Mouse (Mus musculus): ENCODE data around the gene Armcx5. TPM values are rescaled to one million over a fixed set of nuclear protein-coding genes. Genes with fewer than 3 reads are reported as not detected.
A peak's percentile ranks its signal among the peaks of the same experiment; 100 is the strongest.
"Not testable (repeated sequence)": the region's sequence is repeated elsewhere in the genome, so short reads cannot be mapped to it uniquely, and the experiment has no call there.

Gene Armcx5
- polyA plus RNA-seq (2015; fragmentation: Nextera tagmentation; extraction: Ambion mirVana): 6.8 and 7.2 TPM in 2 replicates

DNA sequence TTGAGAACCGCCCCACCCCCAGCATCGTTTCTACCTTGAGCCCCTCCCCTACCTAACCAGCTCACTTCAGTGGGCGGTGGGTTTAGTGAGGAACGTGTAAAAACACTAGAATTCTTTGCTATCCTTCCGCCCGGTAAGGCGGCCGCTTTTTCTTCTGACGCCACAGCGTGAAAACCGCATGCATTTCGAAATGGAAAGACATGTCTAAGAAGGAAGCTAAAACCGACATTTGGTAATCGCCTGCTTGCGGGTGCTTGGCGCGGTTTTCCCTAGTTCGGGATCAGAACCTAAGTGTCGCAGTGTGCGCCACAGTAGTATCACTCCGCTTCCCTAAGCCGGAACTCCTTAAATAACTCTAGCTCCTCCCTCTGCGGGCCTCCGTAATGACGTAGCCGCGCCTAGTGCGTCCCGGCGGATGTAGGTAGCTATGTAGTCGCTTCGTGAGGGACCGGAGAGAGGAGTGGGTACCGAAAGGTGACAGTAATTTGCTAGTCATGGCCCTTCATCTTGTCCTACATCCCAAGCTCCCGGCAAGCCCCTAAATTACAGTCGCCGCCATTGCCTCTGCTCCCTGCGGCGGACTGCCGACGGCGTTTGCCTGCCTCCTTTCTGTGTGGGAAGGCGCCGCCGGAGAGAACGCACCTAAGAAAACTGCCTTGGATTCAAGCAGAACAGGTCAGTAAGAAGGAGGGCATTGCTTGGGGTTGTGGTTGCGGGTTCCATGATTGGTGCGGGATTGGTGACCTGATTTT, at the start of gene Armcx5, which contains the start of gene Gprasp1:
Gene Armcx5, plus strand, starts transcription at position 430 of the 752 bp plus-strand sequence.
Gene Gprasp1, plus strand, starts transcription at position 430 of the 752 bp plus-strand sequence.
- Histone ChIP-seq H3K4me2 (replicated peaks) (peak within 1 kb of the TSS; percentile 46), H3K9ac (peak within 1 kb of the TSS; percentile 64), H3K36me3 (no peaks in the 10 kb centered on the region), H3K27me3 (replicated peaks) (no peaks in the 10 kb centered on the region), H3K9me3 (no peaks in the 10 kb centered on the region), H3K4me3 (replicated peaks) (peak within 1 kb of the TSS; percentile 54), H3K4me1 (replicated peaks) (no peaks in the 10 kb centered on the region), H3K27ac (0 out of 2 replicates have a peak within 1 kb of the TSS, but pooled peaks have one; percentile 66)
- ATAC-seq: peak; percentile 98
- WGBS: 21% methylated on average over 48 of the region's 48 CpGs

DNA sequence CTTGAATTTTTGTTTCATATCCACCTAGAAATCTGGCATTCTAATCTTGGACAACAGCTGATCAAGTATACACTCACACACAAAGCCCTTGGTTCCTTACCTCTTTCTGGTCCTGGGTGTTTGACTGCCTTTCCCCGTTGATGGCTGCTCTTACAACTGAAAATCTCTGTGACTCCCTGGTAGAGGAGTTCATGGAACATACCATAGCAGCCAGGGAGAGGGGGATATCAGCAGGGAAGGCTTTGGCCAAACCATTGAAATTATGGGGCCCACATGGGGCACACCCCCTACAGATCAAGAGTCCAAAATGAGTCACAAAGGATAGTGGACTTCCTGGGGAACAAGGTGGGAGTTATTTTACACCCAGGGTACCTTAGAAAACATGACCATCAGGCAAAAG, 48.9 kb upstream of the Armcx5 start, which contains the start of gene Tcp11x2:
Gene Tcp11x2, minus strand, starts transcription at position 158 of the 400 bp plus-strand sequence.
- H3K27ac ChIP-seq: no peak within 1 kb of the TSS
- no peaks in the 10 kb centered on the region for H3K4me1 ChIP-seq (replicated peaks)
- H3K9me3 ChIP-seq: no peaks in the 10 kb centered on the region
- ATAC-seq: no peak
- no peaks in the 10 kb centered on the region for H3K36me3 ChIP-seq
- no peak within 1 kb of the TSS for H3K4me3 ChIP-seq (replicated peaks)
- no peak within 1 kb of the TSS for H3K9ac ChIP-seq
- no peak within 1 kb of the TSS for H3K4me2 ChIP-seq (replicated peaks)
- no peaks in the 10 kb centered on the region for H3K27me3 ChIP-seq (replicated peaks)
- WGBS: 48% methylated on average over 1 of the region's 1 CpGs

DNA sequence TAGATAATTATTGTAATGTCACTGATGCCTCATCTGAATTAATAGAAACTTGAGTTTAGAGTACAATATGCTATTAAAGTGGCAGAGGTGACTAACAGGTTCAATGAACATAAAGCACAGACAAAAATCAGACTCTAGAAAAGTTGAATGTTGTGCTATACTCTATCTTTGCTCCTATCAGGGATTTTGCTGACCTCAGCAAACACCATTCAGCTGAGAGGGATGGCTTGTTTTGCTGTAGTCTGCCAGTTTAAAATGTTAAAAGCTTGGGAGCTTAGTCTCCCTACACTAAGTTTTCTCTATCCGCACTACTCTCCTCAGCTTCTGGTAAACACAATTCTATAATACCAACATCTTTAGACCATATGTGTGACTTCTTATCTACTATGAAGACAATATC, 39.4 kb upstream of the Armcx5 start:
- Histone ChIP-seq H3K9me3 (no peaks in the 10 kb centered on the region), H3K4me1 (replicated peaks) (no peaks in the 10 kb centered on the region), H3K36me3 (no peaks in the 10 kb centered on the region), H3K4me3 (replicated peaks) (no peak overlapping the region), H3K27me3 (replicated peaks) (no peaks in the 10 kb centered on the region), H3K27ac (no peak overlapping the region), H3K4me2 (replicated peaks) (no peak overlapping the region), H3K9ac (no peak overlapping the region)
- ATAC-seq: no peak
- WGBS: 97% methylated on average over 1 of the region's 1 CpGs

GRCm38 (mm10) chrX:135704349-135704748, 38.2 kb upstream of the Armcx5 start:
- 45% methylated on average over 2 of the region's 2 CpGs for WGBS
- Histone ChIP-seq H3K9ac (no peak overlapping the region), H3K4me1 (replicated peaks) (no peaks in the 10 kb centered on the region), H3K27ac (no peak overlapping the region), H3K36me3 (no peaks in the 10 kb centered on the region), H3K9me3 (no peaks in the 10 kb centered on the region), H3K4me3 (replicated peaks) (no peak overlapping the region), H3K4me2 (replicated peaks) (no peak overlapping the region), H3K27me3 (replicated peaks) (no peaks in the 10 kb centered on the region)
- no peak for ATAC-seq

- no peak for ATAC-seq
- WGBS: 82% methylated on average over 2 of the region's 2 CpGs
- no peaks in the 10 kb centered on the region for H3K36me3 ChIP-seq
Observed at GRCm38 (mm10) chrX:135712845-135713244, 29.7 kb upstream of the Armcx5 start.

DNA sequence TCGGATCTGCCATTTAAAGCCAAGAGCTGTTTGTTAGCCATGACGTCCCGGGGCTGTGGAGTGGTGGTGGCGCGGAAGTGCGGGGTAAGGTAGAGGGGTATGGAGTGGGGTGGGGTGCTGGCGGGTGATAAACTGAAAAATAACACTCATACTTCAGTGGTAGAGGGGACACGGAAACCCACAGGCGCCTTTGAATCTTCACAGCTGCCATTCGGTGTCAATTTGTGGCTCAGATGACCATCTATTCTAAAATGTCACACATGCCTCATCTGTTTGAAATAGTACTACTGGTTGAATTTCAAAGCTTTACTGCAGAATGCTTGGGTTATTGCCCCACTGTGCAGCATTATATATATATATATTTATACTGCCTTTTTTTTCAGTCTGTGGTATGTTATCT, 17.4 kb upstream of the Armcx5 start, which contains the start of gene Tmsb15a:
Gene Tmsb15a, minus strand, starts transcription at position 101 of the 400 bp plus-strand sequence.
- Histone ChIP-seq H3K4me3 (replicated peaks) (no peak within 1 kb of the TSS), H3K27me3 (replicated peaks) (no peaks in the 10 kb centered on the region), H3K4me2 (replicated peaks) (no peak within 1 kb of the TSS), H3K36me3 (no peaks in the 10 kb centered on the region), H3K27ac (no peak within 1 kb of the TSS), H3K9me3 (no peaks in the 10 kb centered on the region), H3K9ac (no peak within 1 kb of the TSS), H3K4me1 (replicated peaks) (no peaks in the 10 kb centered on the region)
- WGBS: 80% methylated on average over 10 of the region's 10 CpGs
- no peak for ATAC-seq

More at GRCm38 (mm10) chrX:135712845-135713244, 29.7 kb upstream of the Armcx5 start:
- Histone ChIP-seq H3K9me3 (no peaks in the 10 kb centered on the region), H3K27me3 (replicated peaks) (no peaks in the 10 kb centered on the region), H3K4me1 (replicated peaks) (no peaks in the 10 kb centered on the region), H3K9ac (no peak overlapping the region), H3K4me3 (replicated peaks) (no peak overlapping the region), H3K27ac (no peak overlapping the region), H3K4me2 (replicated peaks) (no peak overlapping the region)

- no peak overlapping the region for H3K9ac ChIP-seq
- no peaks in the 10 kb centered on the region for H3K9me3 ChIP-seq
- H3K27ac ChIP-seq: no peak overlapping the region
- WGBS: 87% methylated on average over 2 of the region's 2 CpGs
- ATAC-seq: no peak
- H3K4me2 ChIP-seq (replicated peaks): no peak overlapping the region
- H3K27me3 ChIP-seq (replicated peaks): no peaks in the 10 kb centered on the region
- H3K36me3 ChIP-seq: no peaks in the 10 kb centered on the region
- H3K4me3 ChIP-seq (replicated peaks): no peak overlapping the region
- no peaks in the 10 kb centered on the region for H3K4me1 ChIP-seq (replicated peaks)
Observed at GRCm38 (mm10) chrX:135738730-135739520, 3.6 kb upstream of the Armcx5 start.

DNA sequence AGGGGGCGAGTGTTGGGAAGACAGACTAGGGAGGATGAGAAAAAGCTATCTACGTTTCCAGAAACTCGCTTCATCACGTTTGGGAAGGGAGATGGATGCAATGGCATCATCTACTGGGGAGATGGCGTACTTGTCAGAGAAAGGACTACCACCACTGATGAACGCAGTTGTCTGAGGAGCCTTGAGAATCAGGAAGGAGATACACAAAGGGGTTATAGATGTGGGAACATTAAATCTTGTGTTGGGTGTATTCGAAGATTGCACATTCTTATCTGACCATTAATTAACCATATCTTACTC, 473 bp downstream of the Armcx5 start:
- Histone ChIP-seq H3K4me3 (replicated peaks) (peak overlapping the region; percentile 54), H3K4me2 (replicated peaks) (peak overlapping the region; percentile 46), H3K27ac (no peak overlapping the region), H3K27me3 (replicated peaks) (no peaks in the 10 kb centered on the region), H3K9ac (peak overlapping the region; percentile 64), H3K4me1 (replicated peaks) (no peaks in the 10 kb centered on the region), H3K9me3 (no peaks in the 10 kb centered on the region), H3K36me3 (no peaks in the 10 kb centered on the region)
- WGBS: 17% methylated on average over 7 of the region's 7 CpGs
- ATAC-seq: peak; percentile 42

DNA sequence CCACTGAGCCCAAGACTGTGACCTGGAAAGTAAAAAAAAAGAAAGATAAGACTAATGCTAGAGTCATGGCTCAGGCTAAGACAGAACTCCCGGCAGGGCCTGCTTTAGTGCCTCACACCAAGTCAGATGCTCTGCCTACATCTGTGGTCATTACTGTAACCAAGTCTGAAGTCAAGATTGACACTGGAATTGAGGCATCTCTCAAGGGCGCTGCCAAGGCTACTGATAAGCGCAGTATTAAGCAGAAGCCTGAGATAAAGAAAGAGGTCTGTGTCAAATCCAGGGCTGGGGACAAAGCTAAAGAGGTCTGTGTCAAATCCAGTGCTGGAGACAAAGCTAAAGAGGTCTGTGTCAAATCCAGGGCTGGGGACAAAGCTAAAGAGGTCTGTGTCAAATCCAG, 2.8 kb downstream of the Armcx5 start:
- not testable (repeated sequence) for H3K4me1 ChIP-seq (replicated peaks); H3K9ac ChIP-seq; H3K4me3 ChIP-seq (replicated peaks); H3K36me3 ChIP-seq; ATAC-seq; H3K27me3 ChIP-seq (replicated peaks); H3K27ac ChIP-seq; H3K4me2 ChIP-seq (replicated peaks); H3K9me3 ChIP-seq
- WGBS: 91% methylated on average over 3 of the region's 3 CpGs

GRCm38 (mm10) chrX:135752832-135753231, 10.3 kb downstream of the Armcx5 start:
- Histone ChIP-seq H3K36me3 (no peaks in the 10 kb centered on the region), H3K9me3 (no peaks in the 10 kb centered on the region), H3K4me2 (replicated peaks) (no peak overlapping the region), H3K27me3 (replicated peaks) (no peaks in the 10 kb centered on the region), H3K4me1 (replicated peaks) (no peaks in the 10 kb centered on the region), H3K27ac (no peak overlapping the region), H3K4me3 (replicated peaks) (no peak overlapping the region), H3K9ac (no peak overlapping the region)
- WGBS: 4% methylated on average over 2 of the region's 2 CpGs
- peak; percentile 41; the same call in 1 of the 2 replicates for ATAC-seq

DNA sequence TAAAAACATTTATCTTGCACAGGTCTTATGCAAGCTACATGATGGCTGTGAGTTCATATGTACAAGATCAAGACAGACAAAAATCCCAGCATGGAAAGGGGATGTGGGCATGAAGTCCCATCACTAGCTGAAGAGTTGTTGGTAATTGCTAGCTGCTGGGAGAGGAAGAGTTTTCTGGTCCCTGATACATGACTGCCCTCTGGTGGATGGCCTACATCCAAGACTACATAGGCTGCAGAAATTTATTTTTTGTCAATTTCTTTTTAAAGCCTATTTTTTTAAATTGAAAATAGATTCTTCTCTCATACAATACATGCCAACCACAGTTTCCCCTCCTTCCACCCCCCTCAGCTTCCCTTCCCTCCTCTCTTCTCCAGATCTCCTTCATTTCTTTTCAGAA, 19.2 kb downstream of the Armcx5 start:
- no peak for ATAC-seq
- no peak overlapping the region for H3K4me3 ChIP-seq (replicated peaks)
- H3K9me3 ChIP-seq: no peaks in the 10 kb centered on the region
- H3K27me3 ChIP-seq (replicated peaks): no peaks in the 10 kb centered on the region
- no peak overlapping the region for H3K4me2 ChIP-seq (replicated peaks)
- H3K4me1 ChIP-seq (replicated peaks): no peaks in the 10 kb centered on the region
- H3K36me3 ChIP-seq: no peaks in the 10 kb centered on the region
- H3K9ac ChIP-seq: no peak overlapping the region
- no peak overlapping the region for H3K27ac ChIP-seq

DNA sequence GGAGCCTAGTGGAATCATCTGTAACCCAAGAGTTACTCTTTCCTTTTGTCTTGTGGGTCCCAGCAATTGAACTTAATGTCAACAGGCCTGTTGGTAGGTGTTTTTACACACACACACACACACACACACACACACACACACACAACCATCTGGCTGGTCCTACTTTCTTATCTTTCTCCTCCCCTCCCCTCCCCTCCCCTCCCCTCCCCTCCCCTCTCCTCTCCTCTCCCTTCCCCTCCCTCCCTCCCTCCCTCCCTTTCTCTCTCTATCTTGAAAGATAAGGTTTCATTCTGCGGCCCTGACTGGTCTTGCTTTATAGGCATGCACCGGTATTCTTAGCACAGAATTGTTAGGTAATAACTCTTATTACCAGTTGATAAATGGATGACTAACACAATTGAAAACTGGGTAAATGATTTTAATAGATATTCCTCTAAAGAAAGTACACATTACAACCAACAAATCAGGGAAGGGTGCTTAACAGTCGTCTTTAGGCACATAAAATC, 25.6 kb downstream of the Armcx5 start:
- Histone ChIP-seq H3K27me3 (replicated peaks) (no peaks in the 10 kb centered on the region), H3K4me3 (replicated peaks) (no peak overlapping the region), H3K36me3 (no peaks in the 10 kb centered on the region), H3K4me2 (replicated peaks) (no peak overlapping the region), H3K9me3 (no peaks in the 10 kb centered on the region), H3K9ac (no peak overlapping the region), H3K4me1 (replicated peaks) (no peaks in the 10 kb centered on the region), H3K27ac (no peak overlapping the region)
- WGBS: 53% methylated on average over 2 of the region's 3 CpGs
- ATAC-seq: peak; percentile 91

Measured in intestine, embryonic 15.5 days (tissue).